Mouse (Mus musculus) limb, embryonic 15.5 days (tissue): ENCODE measurements around the gene Cenpu. TPM values are rescaled to one million over a fixed set of nuclear protein-coding genes. Genes with fewer than 3 reads are reported as not detected.
"Not testable (repeated sequence)": the region's sequence is repeated elsewhere in the genome, so short reads cannot be mapped to it uniquely, and the experiment has no call there.

Experiments
- ATAC-seq: fragments of 200-750 bp; cut with Nextera tagmentation; 2 replicates; pipeline ENCODE4 v1.8.0; 2017; ENCODE audit warnings: low read depth, moderate TSS enrichment; ENCODE audit not compliant: insufficient number of reproducible peaks, low FRiP score, low TSS enrichment
- H3K27ac ChIP-seq: fragments of 300-500 bp; sonication (generic); 2 replicates; pipeline ENCODE4 v1.5.1; 2015; ENCODE audit warnings: moderate library complexity, mild to moderate bottlenecking, inconsistent platforms
- H3K27me3 ChIP-seq: fragments of 300-500 bp; sonication (generic); 2 replicates; pipeline ENCODE4 v1.6.1; 2015; ENCODE audit warnings: inconsistent platforms
- H3K36me3 ChIP-seq: fragments of 300-500 bp; sonication (generic); 2 replicates; pipeline ENCODE4 v1.6.1; 2015; ENCODE audit warnings: inconsistent platforms
- H3K4me1 ChIP-seq: fragments of 300-500 bp; sonication (generic); 2 replicates; pipeline ENCODE4 v1.6.1; 2015; ENCODE audit warnings: inconsistent platforms
- H3K4me2 ChIP-seq: fragments of 300-500 bp; sonication (generic); 2 replicates; pipeline ENCODE4 v1.6.1; 2015; ENCODE audit warnings: mild to moderate bottlenecking, inconsistent platforms
- H3K4me3 ChIP-seq: fragments of 300-500 bp; sonication (generic); 2 replicates; pipeline ENCODE4 v1.5.1; 2015; ENCODE audit warnings: mild to moderate bottlenecking, inconsistent platforms
- H3K9ac ChIP-seq: fragments of 300-500 bp; sonication (generic); 2 replicates; pipeline ENCODE4 v1.6.1; 2015; ENCODE audit warnings: inconsistent platforms
- H3K9me3 ChIP-seq: fragments of 300-500 bp; sonication (generic); 2 replicates; pipeline ENCODE4 v1.6.1; 2016; ENCODE audit warnings: inconsistent platforms
- WGBS: fragments of 180-500 bp; shearing (Covaris S2); methylation state at CpG from one replicate; pipeline ENCODE4 v1.1.7; 2015; 5-methylcytosine and 5-hydroxymethylcytosine counted together
- polyA plus RNA-seq: library from polyadenylated mRNA; unstranded; fragments of >200 nt; fragmentation: Nextera tagmentation; extraction: Ambion mirVana; gene quantifications from 2 replicates; pipeline ENCODE4 v1.2.1, GENCODE M21; 2015

The Cenpu gene
- polyA plus RNA-seq, 1 experiment from 2014 or later, result 10.2 TPM

DNA sequence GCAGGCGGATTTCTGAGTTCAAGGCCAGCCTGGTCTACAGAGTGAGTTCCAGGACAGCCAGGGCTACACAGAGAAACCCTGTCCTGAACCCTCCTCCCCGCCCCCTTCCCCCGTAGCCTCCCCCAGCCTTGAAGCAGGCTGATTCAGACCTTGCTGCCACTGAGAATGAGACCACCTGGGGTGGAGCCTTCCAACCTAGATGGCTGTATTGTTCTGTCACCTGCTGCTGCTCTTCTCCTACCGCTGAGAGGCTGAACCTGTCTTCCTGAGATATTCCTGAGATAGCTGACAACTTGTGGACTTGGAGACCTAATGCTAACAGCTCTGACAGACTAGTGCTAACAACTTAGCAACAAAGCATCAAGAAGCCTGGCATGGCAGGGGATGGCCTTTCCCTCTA, 32.5 kb downstream of the Cenpu start:
- H3K27ac ChIP-seq, H3K9ac ChIP-seq, H3K4me1 ChIP-seq, H3K9me3 ChIP-seq, H3K4me2 ChIP-seq, ATAC-seq, H3K4me3 ChIP-seq, H3K27me3 ChIP-seq: not testable (repeated sequence)
- WGBS, result 53% methylated on average over 4 of the region's 4 CpGs
- H3K36me3 ChIP-seq, result peaks cover 12% of the 10 kb centered on the region

GRCm38 (mm10) chr8:46585576-46585975, 33.7 kb downstream of the Cenpu start:
- Histone ChIP-seq H3K4me1 (no peaks in the 10 kb centered on the region), H3K9me3 (no peaks in the 10 kb centered on the region), H3K4me2 (no peak overlapping the region), H3K36me3 (peaks cover 10% of the 10 kb centered on the region; the same call in 1 of the 2 replicates), H3K9ac (no peak overlapping the region), H3K4me3 (no peak overlapping the region), H3K27ac (no peak overlapping the region), H3K27me3 (no peaks in the 10 kb centered on the region)
- WGBS, result 61% methylated on average over 3 of the region's 3 CpGs
- no peak for ATAC-seq

DNA sequence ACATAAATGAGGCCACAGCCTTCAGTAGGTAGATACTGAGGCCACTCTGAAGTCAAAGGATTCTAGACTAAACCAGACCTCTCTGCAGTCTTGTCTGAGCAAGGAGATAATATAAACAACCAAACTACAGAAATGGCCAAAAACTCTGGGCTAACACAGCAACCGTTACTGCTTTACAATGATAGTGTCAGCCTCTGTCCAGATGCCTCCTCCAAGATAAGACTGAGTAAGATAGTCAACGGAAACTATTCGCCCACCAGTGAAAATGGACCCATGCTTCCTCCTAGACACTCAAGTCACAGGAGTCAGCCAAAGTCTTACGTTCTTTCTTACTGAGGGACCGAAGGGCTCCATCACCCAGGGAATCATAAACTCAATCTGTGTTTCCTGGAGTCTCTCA, 36.1 kb downstream of the Cenpu start:
- no peak overlapping the region for H3K27ac ChIP-seq
- H3K9ac ChIP-seq, result no peak overlapping the region
- no peaks in the 10 kb centered on the region for H3K4me1 ChIP-seq
- no peak overlapping the region for H3K4me2 ChIP-seq
- H3K4me3 ChIP-seq, result no peak overlapping the region
- ATAC-seq, result no peak
- H3K9me3 ChIP-seq, result no peaks in the 10 kb centered on the region
- WGBS, result 83% methylated on average over 5 of the region's 5 CpGs
- H3K27me3 ChIP-seq, result no peaks in the 10 kb centered on the region
- H3K36me3 ChIP-seq, result peaks cover 2% of the 10 kb centered on the region

DNA sequence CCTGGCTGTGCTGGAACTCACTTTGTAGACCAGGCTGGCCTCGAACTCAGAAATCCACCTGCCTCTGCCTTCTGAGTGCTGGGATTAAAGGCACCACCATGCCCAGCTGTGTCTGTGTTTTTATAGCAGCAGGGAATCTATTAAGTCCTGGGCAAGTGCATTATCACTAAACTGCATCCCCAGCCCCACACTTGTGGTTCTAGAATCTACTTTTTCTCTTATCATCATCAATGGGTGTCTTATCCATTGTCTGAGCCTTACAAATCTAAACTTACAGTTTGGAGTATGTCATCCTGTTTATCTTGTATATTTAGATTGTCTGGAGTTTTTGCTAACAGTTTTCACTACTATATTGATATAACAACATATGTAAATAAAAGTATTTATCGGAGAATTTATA, 36.8 kb downstream of the Cenpu start:
- ATAC-seq, result no peak
- Histone ChIP-seq H3K4me1 (no peaks in the 10 kb centered on the region), H3K9ac (no peak overlapping the region), H3K9me3 (no peaks in the 10 kb centered on the region), H3K36me3 (peaks cover 5% of the 10 kb centered on the region), H3K4me3 (no peak overlapping the region), H3K27ac (no peak overlapping the region), H3K27me3 (no peaks in the 10 kb centered on the region), H3K4me2 (no peak overlapping the region)
- WGBS, result 92% methylated on average over 2 of the region's 2 CpGs

- H3K9me3 ChIP-seq, result no peaks in the 10 kb centered on the region
- H3K9ac ChIP-seq, result no peak overlapping the region
- H3K27me3 ChIP-seq, result no peaks in the 10 kb centered on the region
- H3K4me3 ChIP-seq, result no peak overlapping the region
- H3K4me2 ChIP-seq, result no peak overlapping the region
- no peaks in the 10 kb centered on the region for H3K4me1 ChIP-seq
- WGBS, result 77% methylated on average over 8 of the region's 8 CpGs
- ATAC-seq, result no peak
- H3K27ac ChIP-seq, result no peak overlapping the region
- H3K36me3 ChIP-seq, result peaks cover 5% of the 10 kb centered on the region
Observed at GRCm38 (mm10) chr8:46593067-46593466, 41.2 kb downstream of the Cenpu start.

GRCm38 (mm10) chr8:46593772-46594171, 41.9 kb downstream of the Cenpu start:
- Histone ChIP-seq H3K9ac (no peak overlapping the region), H3K4me1 (no peaks in the 10 kb centered on the region), H3K27ac (no peak overlapping the region), H3K4me2 (no peak overlapping the region), H3K36me3 (peaks cover 5% of the 10 kb centered on the region), H3K4me3 (no peak overlapping the region), H3K27me3 (no peaks in the 10 kb centered on the region), H3K9me3 (no peaks in the 10 kb centered on the region)
- ATAC-seq, result no peak
- 66% methylated on average over 2 of the region's 2 CpGs for whole genome bisulfite sequencing

DNA sequence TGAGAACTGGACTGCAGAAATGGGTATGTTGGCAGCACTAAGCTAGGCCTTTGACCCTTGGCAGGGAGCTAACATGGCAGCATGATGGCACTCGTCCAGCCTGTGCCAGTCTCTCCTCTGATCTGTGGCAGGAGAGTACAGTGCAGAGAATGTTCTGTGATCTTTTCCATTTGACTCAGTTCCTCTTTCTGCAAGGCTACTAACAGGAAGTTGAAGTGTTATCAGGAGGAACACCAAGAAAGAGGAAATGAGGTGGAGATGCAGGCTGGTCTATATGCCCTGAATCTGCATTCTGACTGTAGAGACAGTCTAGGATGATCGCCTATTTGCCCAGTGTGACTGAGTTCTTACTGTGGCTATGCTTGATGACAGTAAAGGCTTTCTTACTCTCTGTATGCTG, 43.8 kb downstream of the Cenpu start:
- no peak for ATAC-seq
- 90% methylated on average over 2 of the region's 2 CpGs for WGBS
- Histone ChIP-seq H3K9ac (no peak overlapping the region), H3K4me1 (no peaks in the 10 kb centered on the region), H3K4me3 (no peak overlapping the region), H3K27ac (no peak overlapping the region), H3K4me2 (no peak overlapping the region), H3K9me3 (no peaks in the 10 kb centered on the region), H3K27me3 (no peaks in the 10 kb centered on the region), H3K36me3 (peaks cover 5% of the 10 kb centered on the region)

DNA sequence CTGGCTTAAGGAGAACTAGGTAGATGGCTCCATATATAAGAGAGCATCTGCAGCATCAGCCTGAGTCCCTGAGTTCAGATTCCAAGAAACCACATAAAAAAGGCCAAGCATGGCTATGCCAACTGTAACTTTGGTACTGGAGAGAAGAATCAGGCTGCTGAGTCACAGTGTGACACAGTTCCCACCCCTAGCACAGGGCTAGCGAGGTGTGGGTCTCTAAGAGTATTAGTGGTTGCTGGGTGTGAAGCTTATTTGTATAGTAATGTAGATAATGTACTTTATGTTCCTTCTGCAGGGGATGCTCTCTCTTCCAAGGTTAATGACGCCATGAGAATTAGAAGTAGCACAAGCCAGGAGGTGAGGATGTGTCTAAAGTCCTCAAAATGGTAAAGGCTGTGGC, 44.7 kb downstream of the Cenpu start:
- peaks cover 3% of the 10 kb centered on the region; the same call in 1 of the 2 replicates for H3K4me1 ChIP-seq
- no peak overlapping the region for H3K9ac ChIP-seq
- H3K4me3 ChIP-seq, result no peak overlapping the region
- no peak overlapping the region for H3K4me2 ChIP-seq
- H3K36me3 ChIP-seq, result peaks cover 5% of the 10 kb centered on the region
- H3K27me3 ChIP-seq, result no peaks in the 10 kb centered on the region
- WGBS, result 93% methylated on average over 2 of the region's 2 CpGs
- H3K9me3 ChIP-seq, result no peaks in the 10 kb centered on the region
- H3K27ac ChIP-seq, result no peak overlapping the region
- no peak for ATAC-seq

GRCm38 (mm10) chr8:46597411-46597810, 45.6 kb downstream of the Cenpu start:
- Histone ChIP-seq H3K9ac (no peak overlapping the region), H3K4me1 (peaks cover 3% of the 10 kb centered on the region; the same call in 1 of the 2 replicates), H3K4me2 (no peak overlapping the region), H3K36me3 (peaks cover 5% of the 10 kb centered on the region), H3K9me3 (no peaks in the 10 kb centered on the region), H3K4me3 (no peak overlapping the region), H3K27ac (no peak overlapping the region), H3K27me3 (no peaks in the 10 kb centered on the region)
- WGBS, result 74% methylated on average over 2 of the region's 2 CpGs
- no peak for ATAC-seq

GRCm38 (mm10) chr8:46598114-46598513, 46.3 kb downstream of the Cenpu start:
- peaks cover 3% of the 10 kb centered on the region; the same call in 1 of the 2 replicates for H3K4me1 ChIP-seq
- ATAC-seq, result no peak
- H3K4me3 ChIP-seq, result no peak overlapping the region
- no peak overlapping the region for H3K4me2 ChIP-seq
- 82% methylated on average over 2 of the region's 2 CpGs for WGBS
- H3K9me3 ChIP-seq, result no peaks in the 10 kb centered on the region
- H3K27ac ChIP-seq, result no peak overlapping the region
- peaks cover 1% of the 10 kb centered on the region for H3K36me3 ChIP-seq
- H3K27me3 ChIP-seq, result no peaks in the 10 kb centered on the region
- no peak overlapping the region for H3K9ac ChIP-seq

- no peak for ATAC-seq
- 88% methylated on average over 5 of the region's 5 CpGs for WGBS
- peaks cover 3% of the 10 kb centered on the region; the same call in 1 of the 2 replicates for H3K4me1 ChIP-seq
- no peaks in the 10 kb centered on the region for H3K27me3 ChIP-seq
- H3K36me3 ChIP-seq, result no peaks in the 10 kb centered on the region; the same call in none of the 2 replicates
- H3K4me3 ChIP-seq, result no peak overlapping the region
- H3K9me3 ChIP-seq, result no peaks in the 10 kb centered on the region
- H3K4me2 ChIP-seq, result no peak overlapping the region
- no peak overlapping the region for H3K27ac ChIP-seq
- no peak overlapping the region for H3K9ac ChIP-seq
Observed at GRCm38 (mm10) chr8:46598753-46599152, 46.9 kb downstream of the Cenpu start.

DNA sequence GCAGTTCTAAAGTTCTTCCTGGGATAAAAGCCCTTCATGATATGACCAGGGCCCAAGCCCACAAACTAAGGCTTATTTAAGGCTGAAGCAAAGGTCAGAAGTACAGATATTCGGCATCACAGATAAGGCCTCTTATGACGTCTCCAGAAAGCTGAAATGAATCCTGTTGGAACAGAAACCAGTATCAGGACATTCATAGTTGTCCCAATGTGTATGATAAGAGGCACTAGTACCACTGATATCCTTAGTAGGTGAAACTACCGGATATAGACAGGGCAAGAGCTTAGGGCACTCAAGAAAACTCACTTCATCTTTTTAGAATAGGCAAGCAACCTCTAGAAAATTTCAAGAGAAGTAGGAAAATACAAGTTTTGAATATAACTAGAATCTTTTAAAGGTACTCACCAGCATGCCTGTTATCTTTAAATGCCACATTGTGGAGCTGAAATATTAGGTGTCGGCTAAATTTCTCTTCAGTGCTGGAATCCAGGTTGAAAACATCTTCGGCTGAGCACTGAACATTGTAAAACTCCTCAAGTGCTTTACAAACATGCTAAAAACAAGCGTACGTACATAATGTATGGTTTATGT, 47.6 kb downstream of the Cenpu start:
- 89% methylated on average over 7 of the region's 7 CpGs for WGBS

More for the DNA sequence above, 47.6 kb downstream of the Cenpu start:
- ATAC-seq, result no peak
- no peak overlapping the region for H3K9ac ChIP-seq
- no peak overlapping the region for H3K27ac ChIP-seq
- peaks cover 3% of the 10 kb centered on the region; the same call in 1 of the 2 replicates for H3K4me1 ChIP-seq
- H3K9me3 ChIP-seq, result no peaks in the 10 kb centered on the region
- H3K4me3 ChIP-seq, result no peak overlapping the region
- H3K27me3 ChIP-seq, result no peaks in the 10 kb centered on the region
- H3K4me2 ChIP-seq, result no peak overlapping the region
- H3K36me3 ChIP-seq, result no peaks in the 10 kb centered on the region; the same call in none of the 2 replicates
